Mouse (Mus musculus) midbrain, embryonic 16.5 days (tissue): ENCODE results near the gene Lsm7. TPM values are rescaled to one million over a fixed set of nuclear protein-coding genes. Genes with fewer than 3 reads are reported as not detected.

Experiments used
- ATAC-seq: fragments of 200-750 bp; cut with Nextera tagmentation; 2 replicates; pipeline ENCODE4 v1.8.0; 2017; ENCODE audit warnings: moderate TSS enrichment
- H3K27ac ChIP-seq: fragments of 300-500 bp; sonication (generic); 2 replicates; pipeline ENCODE4 v1.5.1; 2014; ENCODE audit warnings: mild to moderate bottlenecking, low read length, mixed read lengths
- H3K27me3 ChIP-seq: fragments of 300-500 bp; sonication (generic); 2 replicates; pipeline ENCODE4 v1.6.1; 2014; ENCODE audit warnings: low read depth, low read length, mixed read lengths; ENCODE audit not compliant: control insufficient read depth, insufficient read depth
- H3K36me3 ChIP-seq: fragments of 300-500 bp; sonication (generic); 2 replicates; pipeline ENCODE4 v1.6.1; 2014; ENCODE audit warnings: mild to moderate bottlenecking, low read length, moderate library complexity, mixed read lengths; ENCODE audit not compliant: control insufficient read depth, insufficient read depth
- H3K4me1 ChIP-seq: fragments of 300-500 bp; sonication (generic); 2 replicates; pipeline ENCODE4 v1.6.1; 2014; ENCODE audit warnings: mild to moderate bottlenecking, low read length, mixed read lengths; ENCODE audit not compliant: control insufficient read depth, insufficient read depth
- H3K4me2 ChIP-seq: fragments of 300-500 bp; sonication (generic); 2 replicates; pipeline ENCODE4 v1.6.1; 2014; ENCODE audit warnings: mild to moderate bottlenecking, low read length, mixed read lengths
- H3K4me3 ChIP-seq: fragments of 300-500 bp; sonication (generic); 2 replicates; pipeline ENCODE4 v1.5.1; 2014; ENCODE audit warnings: low read depth, mild to moderate bottlenecking, low read length, moderate library complexity, mixed read lengths
- H3K9ac ChIP-seq: fragments of 300-500 bp; sonication (generic); 2 replicates; pipeline ENCODE4 v1.6.1; 2014; ENCODE audit warnings: low read depth, low read length, mixed read lengths
- H3K9me3 ChIP-seq: fragments of 300-500 bp; sonication (generic); replicated peaks from 2 replicates; pipeline ENCODE4 v1.6.1; 2014; ENCODE audit warnings: mild to moderate bottlenecking, low read length, mixed read lengths; ENCODE audit not compliant: control insufficient read depth, poor library complexity, severe bottlenecking
- WGBS: fragments of 180-500 bp; shearing (Covaris S2); extraction: QIAGEN DNeasy Blood & Tissue Kit; methylation state at CpG from one replicate; pipeline ENCODE4 v1.1.7; 2014; 5-methylcytosine and 5-hydroxymethylcytosine counted together
- microRNA counts: library from miRNA; unstranded; fragments of <30 nt; microRNA quantifications from one replicate; lab custom pipeline; 2016
- microRNA-seq: library from miRNA; unstranded; fragments of <30 nt; microRNA quantifications from one replicate; pipeline ENCODE4, GENCODE M21; 2017
- polyA plus RNA-seq: library from polyadenylated mRNA; unstranded; fragments of >200 nt; fragmentation: Nextera tagmentation; extraction: Ambion mirVana; gene quantifications from 2 replicates; pipeline ENCODE4 v1.2.1, GENCODE M21; 2015

Lsm7 gene
- polyA plus RNA-seq, 1 experiment from 2014 or later, result 202 TPM

DNA sequence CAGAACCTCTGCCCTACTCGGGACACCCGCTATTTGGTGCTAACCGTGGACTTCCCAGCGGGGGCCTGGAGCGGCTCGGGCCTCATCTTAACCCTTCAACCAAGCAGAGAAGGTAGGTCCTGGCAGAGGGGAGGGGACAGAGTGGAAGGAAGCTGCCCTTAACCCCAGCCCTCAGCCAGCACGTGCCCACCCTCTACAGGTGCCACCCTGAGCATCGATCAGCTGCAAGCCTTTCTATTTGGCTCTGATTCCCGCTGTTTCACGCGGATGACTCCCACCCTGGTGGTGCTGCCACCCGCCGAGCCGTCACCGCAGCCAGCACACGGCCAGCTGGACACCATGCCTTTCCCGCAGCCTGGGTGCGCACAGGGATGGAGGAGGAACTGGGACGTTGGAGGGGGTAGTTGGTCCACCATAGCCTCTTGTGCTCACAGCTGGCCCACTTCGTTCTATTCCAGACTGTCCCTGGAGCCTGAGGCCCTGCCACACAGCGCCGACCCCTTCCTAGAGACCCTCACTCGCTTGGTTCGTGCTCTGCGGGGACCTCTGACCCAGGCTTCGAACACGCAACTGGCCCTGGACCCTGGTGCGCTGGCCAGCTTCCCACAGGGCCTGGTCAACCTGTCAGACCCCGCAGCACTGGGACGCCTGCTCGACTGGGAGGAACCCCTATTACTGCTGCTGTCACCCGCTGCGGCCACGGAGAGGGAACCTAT, 48.5 kb downstream of the Lsm7 start:
- H3K9ac ChIP-seq, result peak overlapping the region; percentile 85
- H3K9me3 ChIP-seq, result no peaks in the 10 kb centered on the region
- H3K4me2 ChIP-seq, result peak overlapping the region; percentile 97
- peaks cover 27% of the 10 kb centered on the region for H3K4me1 ChIP-seq
- H3K4me3 ChIP-seq, result peak overlapping the region; percentile 52
- peaks cover 17% of the 10 kb centered on the region for H3K27me3 ChIP-seq
- peaks cover 25% of the 10 kb centered on the region for H3K36me3 ChIP-seq
- H3K27ac ChIP-seq, result peak overlapping the region; percentile 85
- peak; percentile 34 for ATAC-seq
- WGBS, result 38% methylated on average over 34 of the region's 34 CpGs

GRCm38 (mm10) chr10:80805925-80806324, 49.1 kb downstream of the Lsm7 start:
- Histone ChIP-seq H3K4me1 (peaks cover 27% of the 10 kb centered on the region), H3K36me3 (peaks cover 25% of the 10 kb centered on the region), H3K4me2 (no peak overlapping the region), H3K27ac (no peak overlapping the region), H3K27me3 (peaks cover 17% of the 10 kb centered on the region), H3K4me3 (no peak overlapping the region), H3K9me3 (no peaks in the 10 kb centered on the region), H3K9ac (peak overlapping the region; percentile 85; the same call in 1 of the 2 replicates)
- 5% methylated on average over 3 of the region's 3 CpGs for WGBS
- ATAC-seq, result peak; percentile 32

DNA sequence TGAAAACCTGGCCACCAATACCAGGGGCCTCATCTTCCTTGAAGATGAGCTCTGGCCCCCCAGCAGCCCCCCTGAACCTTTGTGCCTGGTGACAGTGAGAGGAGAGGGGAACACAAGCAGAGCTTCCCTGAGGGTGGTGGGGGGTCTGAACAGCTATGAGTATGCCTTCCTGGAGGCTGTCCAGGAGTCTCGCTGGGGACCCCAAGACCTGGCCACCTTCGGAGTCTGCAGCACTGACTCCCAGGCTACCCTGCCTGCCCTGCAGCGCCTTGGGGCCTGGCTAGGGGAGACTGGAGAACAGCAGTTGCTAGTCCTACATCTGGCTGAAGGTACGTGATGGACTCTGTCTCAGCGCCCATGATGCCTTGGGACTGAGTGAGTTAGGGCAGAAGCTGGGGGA, 49.7 kb downstream of the Lsm7 start:
- H3K4me1 ChIP-seq, result peaks cover 27% of the 10 kb centered on the region
- ATAC-seq, result no peak
- H3K27ac ChIP-seq, result no peak overlapping the region
- H3K4me3 ChIP-seq, result no peak overlapping the region
- peaks cover 25% of the 10 kb centered on the region for H3K36me3 ChIP-seq
- H3K9ac ChIP-seq, result no peak overlapping the region
- no peak overlapping the region for H3K4me2 ChIP-seq
- peaks cover 17% of the 10 kb centered on the region for H3K27me3 ChIP-seq
- 71% methylated on average over 5 of the region's 5 CpGs for WGBS
- H3K9me3 ChIP-seq, result no peaks in the 10 kb centered on the region

DNA sequence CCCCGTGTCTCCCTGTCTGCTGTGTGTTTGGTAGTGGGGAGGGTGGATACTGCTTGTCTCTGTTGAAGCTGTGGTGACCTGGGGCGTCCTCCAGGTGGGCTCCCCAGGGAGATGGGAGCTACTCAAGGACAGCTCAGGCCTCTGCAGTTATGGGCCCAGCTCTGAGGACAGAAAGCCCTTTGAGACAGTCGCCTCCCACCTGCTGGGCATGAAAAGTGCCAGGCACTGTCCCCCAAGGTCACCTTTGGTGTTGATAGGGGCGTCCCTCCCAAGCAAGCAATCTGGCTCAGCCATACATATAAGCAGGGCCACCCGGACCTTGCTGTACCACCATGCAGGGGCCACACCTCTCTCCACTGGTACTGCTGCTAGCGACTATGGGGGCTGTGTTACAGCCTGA, 50.1 kb downstream of the Lsm7 start, which contains the start of gene Amh:
Gene Amh, plus strand, starts transcription at position 328 of the 400 bp plus-strand sequence.
- H3K9me3 ChIP-seq, result no peaks in the 10 kb centered on the region
- WGBS, result 62% methylated on average over 6 of the region's 6 CpGs
- no peak within 1 kb of the TSS for H3K4me2 ChIP-seq

GRCm38 (mm10) chr10:80804340-80804739, 50.7 kb downstream of the Lsm7 start:
- Histone ChIP-seq H3K9ac (no peak overlapping the region), H3K4me2 (no peak overlapping the region), H3K4me3 (no peak overlapping the region), H3K36me3 (peaks cover 25% of the 10 kb centered on the region), H3K4me1 (peaks cover 36% of the 10 kb centered on the region), H3K27me3 (peaks cover 8% of the 10 kb centered on the region), H3K27ac (no peak overlapping the region), H3K9me3 (no peaks in the 10 kb centered on the region)
- ATAC-seq, result no peak
- WGBS, result 85% methylated on average over 2 of the region's 2 CpGs

More for the DNA sequence above, 50.1 kb downstream of the Lsm7 start, which contains the start of gene Amh:
- Histone ChIP-seq H3K4me1 (peaks cover 31% of the 10 kb centered on the region), H3K27ac (no peak within 1 kb of the TSS), H3K27me3 (peaks cover 14% of the 10 kb centered on the region), H3K4me3 (no peak within 1 kb of the TSS), H3K9ac (no peak within 1 kb of the TSS), H3K36me3 (peaks cover 25% of the 10 kb centered on the region)
- no peak for ATAC-seq

GRCm38 (mm10) chr10:80802996-80803395, 52.0 kb downstream of the Lsm7 start:
- Histone ChIP-seq H3K27ac (no peak overlapping the region), H3K9ac (no peak overlapping the region), H3K36me3 (peaks cover 25% of the 10 kb centered on the region), H3K4me1 (peaks cover 27% of the 10 kb centered on the region), H3K4me3 (no peak overlapping the region), H3K9me3 (no peaks in the 10 kb centered on the region), H3K27me3 (no peaks in the 10 kb centered on the region), H3K4me2 (no peak overlapping the region)
- WGBS, result 91% methylated on average over 3 of the region's 3 CpGs
- no peak for ATAC-seq

MicroRNAs within 50 kb of the gene (microRNA counts, 519-probe panel; counts per million panel counts)
- 386 counts per million, percentile 18 among the panel's probes with 10 or more counts for microRNA mmu-miR-1982 (lab: Ali Mortazavi, UCI)

Small RNA genes lying within 50 kb of the gene (microRNA-seq; reads per million reads assigned to microRNA genes)
- 3.8 reads per million, percentile 19 among the genes with 10 or more reads in this experiment for gene Mir1982

Other genes with a start within 250 kb of the Lsm7 start
- gene Gm49322, start 249.2 kb downstream of the Lsm7 start, polyA plus RNA-seq, result 3.0 and 4.0 TPM in 2 replicates
- 79.9 and 96.8 TPM in 2 replicates for gene Csnk1g2, start 232.4 kb downstream of the Lsm7 start, polyA plus RNA-seq
- 71.8 and 73.5 TPM in 2 replicates for gene Btbd2, start 198.1 kb downstream of the Lsm7 start, polyA plus RNA-seq
- 43.7 and 49.1 TPM in 2 replicates for gene Mknk2, start 177.1 kb downstream of the Lsm7 start, polyA plus RNA-seq
- gene Mob3a, start 153.2 kb downstream of the Lsm7 start, polyA plus RNA-seq, result 61.4 and 64.3 TPM in 2 replicates
- 44.9 and 49.5 TPM in 2 replicates for gene Izumo4, start 153.0 kb downstream of the Lsm7 start, polyA plus RNA-seq
- 99.5 and 112 TPM in 2 replicates for gene Ap3d1, start 112.9 kb downstream of the Lsm7 start, polyA plus RNA-seq
- gene Dot1l, start 100.0 kb downstream of the Lsm7 start, polyA plus RNA-seq, result 17.7 and 17.8 TPM in 2 replicates
- 57.8 and 60.6 TPM in 2 replicates for gene Sf3a2, start 57.0 kb downstream of the Lsm7 start, polyA plus RNA-seq
- 121 and 125 TPM in 2 replicates for gene Plekhj1, start 56.6 kb downstream of the Lsm7 start, polyA plus RNA-seq
- gene Amh, start 50.0 kb downstream of the Lsm7 start, polyA plus RNA-seq, result not detected in 2 replicates
- 0.39 and 0.45 TPM in 2 replicates for gene Jsrp1, start 41.7 kb downstream of the Lsm7 start, polyA plus RNA-seq
- 1,102 and 1,149 TPM in 2 replicates for gene Oaz1, start 28.6 kb downstream of the Lsm7 start, polyA plus RNA-seq
- gene Lingo3, start 11.2 kb downstream of the Lsm7 start, polyA plus RNA-seq, result 12.6 and 16.9 TPM in 2 replicates
- gene Sppl2b, start 66 bp upstream of the Lsm7 start, polyA plus RNA-seq, result 82.4 and 84.1 TPM in 2 replicates
- 0.10 and 0.16 TPM in 2 replicates for gene Tmprss9, start 16.6 kb upstream of the Lsm7 start, polyA plus RNA-seq
- gene Timm13, start 45.8 kb upstream of the Lsm7 start, polyA plus RNA-seq, result 297 and 316 TPM in 2 replicates
- gene Lmnb2, start 63.0 kb upstream of the Lsm7 start, polyA plus RNA-seq, result 40.4 and 45.5 TPM in 2 replicates
- 6.4 and 7.1 TPM in 2 replicates for gene Gadd45b, start 74.9 kb upstream of the Lsm7 start, polyA plus RNA-seq
- gene Gng7, start 159.7 kb upstream of the Lsm7 start, polyA plus RNA-seq, result 21.5 and 25.6 TPM in 2 replicates
- 71.7 and 88.1 TPM in 2 replicates for gene Diras1, start 170.5 kb upstream of the Lsm7 start, polyA plus RNA-seq
- 52.8 and 55.7 TPM in 2 replicates for gene Slc39a3, start 182.2 kb upstream of the Lsm7 start, polyA plus RNA-seq
- 324 and 340 TPM in 2 replicates for gene Sgta, start 205.0 kb upstream of the Lsm7 start, polyA plus RNA-seq
- 47.3 and 51.6 TPM in 2 replicates for gene Thop1, start 214.8 kb upstream of the Lsm7 start, polyA plus RNA-seq
- 0.24 and 0.33 TPM in 2 replicates for gene Creb3l3, start 243.7 kb upstream of the Lsm7 start, polyA plus RNA-seq